Mouse (Mus musculus) monocyte, adult 5-6 weeks (primary cell): Measurements from ENCODE around the gene Cryz. TPM values are rescaled to one million over a fixed set of nuclear protein-coding genes. Genes with fewer than 3 reads are reported as not detected.

ENCODE experiments used
- ATAC-seq: fragments of 153-309, 156-312 bp; replicated peaks from 2 replicates; pipeline ENCODE4 v1.8.0; 2017; ENCODE audit warnings: mild to moderate bottlenecking; ENCODE audit not compliant: low TSS enrichment, insufficient number of reproducible peaks, severe bottlenecking, poor library complexity, low FRiP score
- total RNA-seq: library from RNA; stranded (forward); fragments of 200-1000, 200-491, 200-594 nt; gene quantifications from 3 replicates; pipeline ENCODE4 v1.2.3, GENCODE M21; 2017

Cryz gene
- 0.67 to 3.1 TPM (median 1.8 TPM) in 3 replicates for total RNA-seq

GRCm38 (mm10) chr3:154596488-154596933 is at the start of gene Cryz:
Cryz (plus strand) TSS chr3:154596711.
- peak; percentile 89 for ATAC-seq

DNA sequence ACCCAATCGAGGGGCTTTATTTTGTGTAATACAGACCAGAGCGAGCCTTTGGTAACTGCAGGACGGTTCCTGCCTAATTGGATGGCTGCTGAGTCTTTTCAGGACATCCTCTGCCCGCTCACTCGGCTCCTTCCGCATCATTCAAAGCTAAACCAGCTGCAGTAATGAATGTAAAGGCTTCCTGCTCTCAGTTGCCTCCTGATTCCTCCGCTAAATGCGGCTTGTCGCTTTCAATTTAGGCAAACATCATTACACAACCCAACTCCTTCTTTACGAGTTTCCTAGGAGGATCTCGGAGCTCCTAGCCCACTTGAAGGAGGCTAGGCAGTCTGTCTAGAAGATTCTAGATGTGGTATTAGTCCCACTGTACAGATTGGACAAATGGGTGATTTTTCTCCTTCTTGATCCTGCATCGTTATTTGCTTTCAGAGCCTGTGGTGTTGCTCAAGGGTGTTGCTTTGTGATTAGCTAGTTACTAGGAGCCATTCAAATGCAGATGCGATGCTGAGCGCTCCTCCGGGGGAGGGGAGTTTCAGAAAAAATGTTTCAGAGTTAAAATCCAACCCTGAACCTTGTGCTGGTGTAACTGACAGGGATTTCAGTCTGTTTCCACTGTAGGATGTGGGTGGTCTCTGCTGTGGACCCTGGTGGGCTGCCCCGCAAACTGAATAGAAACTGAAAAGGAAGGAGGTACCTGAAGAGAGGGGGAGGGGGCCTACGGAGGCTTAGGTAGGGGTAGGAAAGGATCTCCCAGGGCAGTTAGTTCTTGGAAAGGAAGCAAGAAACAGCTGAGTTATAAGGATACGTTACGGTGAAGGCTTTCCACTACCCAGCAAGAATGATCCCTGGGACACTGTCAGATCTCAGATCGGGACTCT is 48.7 kb upstream of the Cryz start:
- no peak for ATAC-seq

DNA sequence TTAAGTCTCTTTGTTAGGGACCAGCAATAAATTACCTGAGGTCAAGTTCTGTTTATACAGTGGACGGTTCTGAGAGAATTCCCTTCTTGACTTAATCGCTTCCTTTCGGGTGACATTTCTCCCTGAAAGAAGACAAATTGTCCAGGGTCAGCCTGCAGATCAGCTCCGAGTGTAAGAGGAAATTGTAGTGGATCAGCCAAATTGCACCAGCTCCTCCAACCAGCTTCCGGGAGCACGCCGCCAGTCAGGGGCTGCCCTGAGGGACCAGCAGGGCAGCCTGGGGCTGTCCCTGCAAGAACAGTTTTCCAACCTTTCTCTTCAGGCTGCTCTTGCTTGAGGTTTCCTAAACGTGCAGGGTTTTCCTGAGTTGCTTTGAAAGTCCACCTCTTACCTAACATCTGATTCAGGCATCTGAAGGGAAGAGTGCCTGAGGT is 47.6 kb upstream of the Cryz start:
- ATAC-seq, result no peak

- no peak for ATAC-seq
These were observed 46.0 kb upstream of the Cryz start for GRCm38 (mm10) chr3:154550326-154551034.

- no peak for ATAC-seq
These were observed 45.5 kb upstream of the Cryz start for GRCm38 (mm10) chr3:154551035-154551411.

- no peak for ATAC-seq
These were observed 34.3 kb upstream of the Cryz start for GRCm38 (mm10) chr3:154562192-154562591.

- no peak for ATAC-seq
These were observed 31.1 kb upstream of the Cryz start for GRCm38 (mm10) chr3:154565437-154565836.

- ATAC-seq, result no peak
These were observed 26.4 kb upstream of the Cryz start for GRCm38 (mm10) chr3:154570029-154570575.

DNA sequence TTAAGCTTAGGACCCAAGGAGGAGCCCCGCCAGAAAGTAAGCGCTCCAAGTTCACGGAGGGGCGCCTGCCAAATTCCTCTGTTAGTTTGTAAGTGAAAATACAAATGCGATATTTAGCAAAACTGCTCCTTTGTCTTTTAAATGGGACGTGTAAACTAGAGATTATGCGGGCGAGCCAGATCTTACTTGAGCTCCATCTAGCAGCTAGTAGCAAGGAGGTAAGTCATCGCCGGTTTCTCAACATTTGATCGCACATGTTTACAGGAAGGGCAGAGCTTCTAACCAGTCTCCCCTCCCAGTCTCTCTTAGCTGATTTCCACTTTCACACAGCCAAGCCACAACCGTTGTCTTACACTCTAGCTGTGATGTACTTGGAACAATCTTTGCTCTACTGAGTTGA is 25.7 kb upstream of the Cryz start:
- ATAC-seq, result no peak

DNA sequence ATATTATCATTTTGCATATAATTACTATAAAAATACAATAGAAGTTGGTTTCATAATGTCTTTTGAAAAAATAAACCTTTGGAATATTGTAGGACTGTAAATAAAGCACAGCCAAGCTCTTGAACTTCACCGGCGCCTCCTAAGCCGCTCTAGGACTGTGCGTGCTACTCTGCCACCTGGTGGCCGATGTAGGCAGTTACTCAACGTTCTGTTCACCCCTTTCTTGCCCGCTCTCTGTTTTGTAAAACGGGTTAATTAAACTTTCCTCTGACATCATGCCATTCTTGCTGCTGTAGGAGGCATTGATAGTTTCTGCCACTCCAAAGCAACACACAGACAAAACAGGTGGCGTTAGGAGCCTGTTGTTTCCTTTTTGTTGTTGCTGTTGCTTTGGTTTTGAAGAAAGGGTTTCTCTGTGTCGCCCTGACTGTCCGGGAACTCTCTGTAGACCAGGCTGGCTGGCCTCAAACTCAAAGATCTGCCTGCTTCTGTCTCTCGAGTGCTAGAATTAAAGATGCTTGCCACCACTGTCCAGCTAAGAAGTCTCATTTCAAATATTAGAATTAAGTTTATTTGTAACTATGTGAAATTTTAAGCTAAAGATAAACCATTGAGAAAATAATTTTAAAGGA is 24.1 kb upstream of the Cryz start:
- ATAC-seq, result peak; percentile 87

DNA sequence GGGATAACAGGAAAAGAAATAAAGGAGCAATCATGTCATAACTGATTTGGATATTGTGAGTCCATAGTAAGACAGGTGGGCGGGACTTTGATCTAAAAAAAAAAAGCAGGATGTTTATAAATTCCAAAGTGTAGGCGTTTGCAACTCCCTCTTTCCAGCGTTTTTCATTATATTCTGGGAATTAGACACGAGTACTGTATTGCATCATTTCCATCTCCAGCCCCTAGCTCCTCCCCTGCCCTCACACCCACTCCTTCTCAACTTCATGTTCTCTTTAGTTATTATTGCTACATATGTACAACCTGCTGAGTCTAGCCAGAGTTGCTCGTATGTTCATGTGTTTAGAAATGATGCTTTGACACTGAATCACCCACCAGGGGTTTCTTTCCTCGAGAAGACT is 22.8 kb upstream of the Cryz start:
- no peak for ATAC-seq

DNA sequence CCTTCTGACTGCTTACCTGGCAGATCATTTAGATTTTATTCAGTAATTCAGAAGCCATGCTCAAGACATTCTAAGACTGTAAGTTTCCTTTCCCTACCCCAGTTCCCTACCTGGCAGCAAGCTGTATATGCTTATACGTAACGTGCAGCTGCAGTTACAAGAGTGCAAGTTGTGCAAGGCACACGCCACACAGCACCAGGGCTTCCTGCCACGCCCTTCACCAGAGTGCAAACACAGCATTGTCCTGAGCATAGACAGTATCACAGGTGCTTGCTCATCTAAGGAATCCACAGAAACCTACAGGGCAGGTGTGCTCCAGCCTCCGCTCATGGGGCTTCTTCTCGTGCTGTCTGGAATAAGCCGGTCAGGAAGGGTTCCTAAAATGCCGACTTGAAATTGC is 18.6 kb upstream of the Cryz start:
- no peak for ATAC-seq

DNA sequence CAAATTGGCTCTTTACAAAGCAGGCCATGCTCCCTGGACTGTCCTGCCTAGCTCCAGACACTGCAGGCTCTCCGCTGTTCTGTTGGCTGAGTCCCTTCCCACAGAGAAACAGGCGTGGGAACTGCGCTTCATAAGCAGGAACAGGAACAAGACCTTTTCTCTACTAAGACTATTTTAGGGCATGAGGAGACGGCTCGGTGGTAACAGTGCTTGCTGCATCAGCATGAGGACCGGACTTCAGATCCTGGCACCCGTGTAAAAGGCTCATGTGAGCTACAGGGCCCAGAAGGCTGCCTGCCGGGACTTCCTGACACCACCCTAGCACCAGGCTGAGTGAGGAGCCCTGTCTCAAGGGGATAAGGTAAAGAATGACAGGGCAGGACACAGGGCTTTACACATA is 12.2 kb upstream of the Cryz start:
- no peak for ATAC-seq

DNA sequence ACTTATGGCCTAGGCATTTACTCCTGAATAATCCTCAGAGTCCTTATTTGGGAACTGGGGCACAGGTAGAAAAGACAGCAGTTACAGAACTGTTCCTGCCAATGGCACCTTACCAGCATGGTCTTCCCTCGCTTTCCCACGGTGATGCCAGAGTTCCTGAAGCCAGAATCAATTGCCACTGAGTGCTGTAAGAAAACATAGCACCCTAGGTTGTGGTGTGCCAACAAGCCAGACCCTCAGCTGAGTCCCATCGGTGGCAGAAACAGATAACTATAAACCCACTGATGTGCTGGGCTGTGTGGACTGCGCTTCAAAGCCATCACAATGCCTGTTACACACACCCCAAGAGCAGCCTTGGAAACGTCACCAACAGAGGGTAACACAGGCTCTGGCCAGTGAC is 5.5 kb upstream of the Cryz start:
- no peak for ATAC-seq

DNA sequence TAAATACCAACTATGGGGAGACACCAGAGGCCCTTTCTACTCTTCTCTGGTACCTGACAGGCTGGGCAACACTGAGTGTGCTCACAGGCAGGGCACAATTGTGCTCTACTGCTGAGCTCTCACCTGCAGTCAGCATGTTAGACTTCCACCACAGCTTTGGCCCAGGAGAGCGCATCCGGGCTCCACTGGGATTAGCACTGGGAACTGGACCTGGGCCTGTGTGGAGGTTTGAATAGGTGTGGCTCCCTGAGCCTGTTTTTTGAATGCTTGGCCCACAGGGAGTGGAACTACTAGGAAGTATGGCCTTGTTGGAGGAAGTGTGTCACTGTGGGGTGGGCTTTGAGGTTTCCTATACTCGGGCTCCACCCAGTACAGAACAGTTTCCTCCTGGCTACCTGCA is 4.9 kb upstream of the Cryz start:
- no peak for ATAC-seq

- ATAC-seq, result no peak
These were observed 2.9 kb upstream of the Cryz start for GRCm38 (mm10) chr3:154593596-154593995.

GRCm38 (mm10) chr3:154594156-154594555 is 2.4 kb upstream of the Cryz start:
- ATAC-seq, result no peak

DNA sequence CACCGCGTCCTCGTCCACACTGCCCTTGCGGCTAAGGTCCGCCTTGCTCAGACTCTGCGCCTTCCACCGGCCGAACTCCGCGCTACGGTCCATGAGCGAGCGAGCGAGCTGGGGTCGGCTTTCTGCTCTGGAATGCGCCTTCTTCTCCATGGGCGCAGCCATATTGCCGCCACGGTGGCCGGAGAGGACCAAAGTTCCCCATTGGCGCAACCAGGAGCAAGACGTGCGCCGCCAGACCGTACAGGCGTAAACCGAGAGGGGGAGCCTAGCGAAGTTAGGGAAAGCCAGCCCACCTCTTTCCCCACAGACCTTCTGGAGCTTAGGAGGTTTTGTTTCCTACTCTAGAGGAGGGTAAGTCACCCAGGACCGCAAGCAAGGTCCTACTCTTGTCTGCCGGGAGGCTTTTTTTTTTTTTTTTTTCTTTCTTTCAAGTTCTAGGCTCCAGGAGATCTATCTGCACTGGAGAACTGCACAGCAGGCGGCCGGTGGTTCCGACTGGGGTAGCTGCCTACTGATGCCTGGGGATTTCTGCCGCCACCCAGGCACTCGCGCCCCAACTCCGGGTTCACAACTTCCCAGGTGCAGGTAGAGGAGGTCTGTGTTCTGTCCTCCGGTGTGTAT is 533 bp downstream of the Cryz start, which contains the start of gene Tyw3:
TSS of gene Tyw3 (minus strand) at position 171 of the 621 bp plus-strand sequence.
- ATAC-seq, result peak; percentile 86

DNA sequence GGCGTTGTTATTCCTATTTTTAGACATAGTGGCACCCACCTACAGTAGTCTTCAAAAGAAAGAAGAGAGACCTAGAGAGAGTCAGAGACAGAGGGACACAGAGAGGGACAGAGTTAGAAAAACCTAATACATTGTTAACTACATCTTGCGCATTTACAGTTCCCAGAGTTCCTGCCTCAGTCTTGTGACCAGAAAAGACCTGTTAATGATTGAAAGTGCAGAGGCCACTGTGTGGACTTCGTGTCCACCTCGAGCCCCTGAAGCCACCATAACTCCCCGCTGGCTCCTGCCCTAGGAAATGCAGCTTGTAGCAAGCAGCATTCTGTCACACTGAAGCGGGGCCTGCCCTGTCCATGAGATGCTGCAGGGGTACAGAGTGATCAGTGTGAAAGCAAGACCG is 1.1 kb downstream of the Cryz start:
- ATAC-seq, result no peak
